Mouse (Mus musculus) heart, embryonic 11.5 days (tissue): Measurements from ENCODE around the gene Banp. TPM values are rescaled to one million over a fixed set of nuclear protein-coding genes. Genes with fewer than 3 reads are reported as not detected.

Experiments
- ATAC-seq: fragments of 200-750 bp; cut with Nextera tagmentation; replicated peaks from 2 replicates; pipeline ENCODE4 v1.8.0; 2017; ENCODE audit warnings: moderate library complexity; ENCODE audit not compliant: insufficient number of reproducible peaks, low FRiP score, low TSS enrichment
- H3K27ac ChIP-seq: fragments of 300-500 bp; sonication (generic); 2 replicates; pipeline ENCODE4 v1.5.1; 2014; ENCODE audit warnings: mild to moderate bottlenecking, low read depth, low read length
- H3K27me3 ChIP-seq: fragments of 300-500 bp; sonication (generic); 2 replicates; pipeline ENCODE4 v1.6.1; 2014; ENCODE audit warnings: mild to moderate bottlenecking, low read length, mixed read lengths; ENCODE audit not compliant: control insufficient read depth, insufficient read depth
- H3K36me3 ChIP-seq: fragments of 300-500 bp; sonication (generic); 2 replicates; pipeline ENCODE4 v1.6.1; 2014; ENCODE audit warnings: mild to moderate bottlenecking, low read length, moderate library complexity, mixed read lengths; ENCODE audit not compliant: control insufficient read depth, insufficient read depth
- H3K4me1 ChIP-seq: fragments of 300-500 bp; sonication (generic); 2 replicates; pipeline ENCODE4 v1.6.1; 2014; ENCODE audit warnings: low read length; ENCODE audit not compliant: control insufficient read depth, insufficient read depth
- H3K4me2 ChIP-seq: fragments of 300-500 bp; sonication (generic); 2 replicates; pipeline ENCODE4 v1.6.1; 2014; ENCODE audit warnings: mild to moderate bottlenecking, moderate library complexity
- H3K4me3 ChIP-seq: fragments of 300-500 bp; sonication (generic); 2 replicates; pipeline ENCODE4 v1.5.1; 2014; ENCODE audit warnings: low read depth, low read length
- H3K9ac ChIP-seq: fragments of 300-500 bp; sonication (generic); 2 replicates; pipeline ENCODE4 v1.6.1; 2014; ENCODE audit warnings: mild to moderate bottlenecking, low read depth, low read length, moderate library complexity
- H3K9me3 ChIP-seq: fragments of 300-500 bp; sonication (generic); replicated peaks from 2 replicates; pipeline ENCODE4 v1.6.1; 2016; ENCODE audit warnings: low read length; ENCODE audit not compliant: control insufficient read depth
- WGBS: fragments of 180-500 bp; shearing (Covaris S2); extraction: QIAGEN DNeasy Blood & Tissue Kit; methylation state at CpG from one replicate; pipeline ENCODE4 v1.1.7; 2014; ENCODE audit not compliant: insufficient replicate concordance; 5-methylcytosine and 5-hydroxymethylcytosine counted together
- polyA plus RNA-seq: library from polyadenylated mRNA; unstranded; fragments of >200 nt; fragmentation: Nextera tagmentation; extraction: Ambion mirVana; gene quantifications from 2 replicates; pipeline ENCODE4 v1.2.1, GENCODE M21; 2014

Banp gene
- polyA plus RNA-seq, 1 experiment from 2014 or later: 40.1 TPM

DNA sequence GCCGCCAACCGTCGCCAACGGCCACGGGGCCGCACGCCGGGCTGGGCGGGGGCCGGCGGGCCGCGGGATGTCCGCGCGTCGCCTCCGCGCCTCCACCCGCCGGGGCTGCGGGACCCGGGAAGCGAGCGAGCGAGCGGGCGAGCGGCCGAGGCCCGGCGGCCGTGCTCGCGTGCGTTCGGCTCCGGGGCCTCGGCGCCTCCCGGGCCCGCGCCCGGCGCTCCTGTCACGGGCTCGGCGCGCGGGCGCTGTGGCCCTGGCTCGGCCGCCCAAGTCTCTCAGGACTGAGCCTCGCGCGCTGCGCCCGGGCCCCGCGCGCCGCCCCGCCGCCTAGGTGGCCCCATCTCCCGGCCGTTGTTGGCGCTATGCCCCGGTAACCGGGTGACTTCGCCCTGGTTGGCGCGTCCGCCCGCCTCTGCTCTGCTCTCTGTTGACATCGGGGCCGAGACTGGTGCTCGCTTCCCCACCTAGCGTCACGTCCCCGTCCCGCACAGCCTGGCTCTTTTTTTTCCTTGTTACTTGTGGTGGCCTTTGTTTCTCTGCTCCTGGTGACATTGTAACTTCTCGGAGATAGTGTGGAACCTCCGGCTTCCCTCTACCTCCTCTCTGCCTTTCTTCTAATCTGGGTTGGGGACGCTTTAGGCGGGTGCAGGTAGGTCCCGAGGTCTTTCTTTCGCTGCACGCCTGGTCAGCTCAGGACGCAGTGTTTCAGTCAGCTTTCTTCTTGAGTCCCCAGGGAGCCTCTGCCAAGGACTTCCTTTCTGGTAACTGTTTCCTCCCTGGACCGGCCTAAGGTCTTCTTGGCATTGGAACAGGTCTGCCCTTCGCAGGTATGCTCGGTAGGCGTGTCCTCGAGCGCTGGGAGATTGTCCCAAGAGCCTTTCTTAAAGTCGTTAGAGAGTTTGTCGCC, 1.5 kb downstream of the Banp start:
- ATAC-seq: peak; percentile 3; the same call in 1 of the 2 replicates
- no peaks in the 10 kb centered on the region for H3K27me3 ChIP-seq
- no peaks in the 10 kb centered on the region for H3K9me3 ChIP-seq
- peak overlapping the region; percentile 97 for H3K27ac ChIP-seq
- peak overlapping the region; percentile 92 for H3K9ac ChIP-seq
- 0 out of 2 replicates have a peak, but pooled peaks cover 3% of the 10 kb centered on the region for H3K36me3 ChIP-seq
- H3K4me2 ChIP-seq: peak overlapping the region; percentile 95
- H3K4me1 ChIP-seq: peaks cover 36% of the 10 kb centered on the region
- under 1% methylated on average over 76 of the region's 97 CpGs for WGBS
- peak overlapping the region; percentile 74 for H3K4me3 ChIP-seq

DNA sequence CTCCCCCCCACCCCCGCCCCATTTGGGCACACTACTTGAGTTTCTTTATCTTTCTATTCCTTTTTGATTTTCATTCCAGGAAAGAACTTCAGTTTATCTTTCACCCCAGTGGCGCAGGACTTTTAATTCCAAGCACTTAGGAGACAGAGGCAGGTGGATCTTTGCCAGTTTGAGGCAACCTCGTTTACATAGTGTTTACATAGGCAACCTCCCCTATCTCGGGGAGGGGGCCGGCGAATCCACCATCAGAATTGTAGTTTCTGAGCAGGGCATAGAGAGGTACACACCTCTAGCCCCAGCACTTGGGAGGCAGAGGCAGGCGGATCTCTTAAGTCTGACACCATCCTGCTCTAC, 2.1 kb downstream of the Banp start:
- Histone ChIP-seq H3K4me1 (peaks cover 42% of the 10 kb centered on the region), H3K36me3 (0 out of 2 replicates have a peak, but pooled peaks cover 3% of the 10 kb centered on the region), H3K9me3 (no peaks in the 10 kb centered on the region), H3K27me3 (no peaks in the 10 kb centered on the region), H3K4me3 (peak overlapping the region; percentile 74), H3K27ac (no peak overlapping the region), H3K9ac (peak overlapping the region; percentile 92; the same call in 1 of the 2 replicates), H3K4me2 (peak overlapping the region; percentile 95)
- ATAC-seq: no peak
- 26% methylated on average over 7 of the region's 7 CpGs for WGBS

DNA sequence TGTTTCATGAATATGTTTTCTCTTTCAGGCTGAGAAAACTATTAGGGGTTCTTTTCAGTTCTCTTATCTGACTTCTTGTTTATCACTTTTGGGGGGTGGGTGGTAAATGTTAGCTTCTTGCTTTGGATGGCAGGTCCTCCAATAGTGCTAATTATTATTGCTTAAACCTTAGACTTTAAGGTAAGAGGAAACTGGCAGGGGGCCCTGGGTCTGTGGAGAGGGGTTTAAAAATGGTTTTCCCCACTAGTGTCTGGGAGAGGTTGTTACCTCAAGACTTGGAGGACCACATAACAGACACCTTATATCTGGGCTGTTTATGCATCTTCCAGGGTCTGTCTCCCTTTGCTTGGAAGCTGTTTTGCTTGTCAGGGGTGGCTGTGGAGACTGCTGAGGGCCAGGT, 2.6 kb downstream of the Banp start:
- H3K4me1 ChIP-seq: peaks cover 45% of the 10 kb centered on the region
- no peaks in the 10 kb centered on the region for H3K27me3 ChIP-seq
- H3K36me3 ChIP-seq: 0 out of 2 replicates have a peak, but pooled peaks cover 3% of the 10 kb centered on the region
- no peak for ATAC-seq
- no peaks in the 10 kb centered on the region for H3K9me3 ChIP-seq
- H3K4me3 ChIP-seq: peak overlapping the region; percentile 74; the same call in 1 of the 2 replicates
- H3K9ac ChIP-seq: peak overlapping the region; percentile 6; the same call in 1 of the 2 replicates
- no peak overlapping the region for H3K27ac ChIP-seq
- H3K4me2 ChIP-seq: peak overlapping the region; percentile 95

DNA sequence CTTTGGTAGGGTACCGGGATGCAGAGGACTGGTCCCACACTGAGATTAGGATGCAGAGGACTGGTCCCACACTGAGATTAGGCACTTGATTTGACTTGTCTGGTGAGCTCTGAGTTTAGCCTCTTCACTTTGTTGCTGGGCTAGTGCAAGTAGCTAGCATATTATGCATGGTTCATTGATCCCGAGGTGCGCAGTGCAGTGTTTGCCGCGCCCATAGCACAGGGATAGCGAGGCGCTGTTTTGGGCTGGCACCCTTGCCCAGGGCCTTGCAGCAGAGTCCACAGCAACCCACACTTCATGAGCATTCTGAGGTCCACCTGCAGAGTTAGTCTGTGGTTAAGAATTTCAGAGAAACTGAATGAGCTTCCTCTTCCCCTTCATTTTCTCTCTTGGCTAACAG, 3.2 kb downstream of the Banp start:
- Histone ChIP-seq H3K4me3 (no peak overlapping the region), H3K36me3 (0 out of 2 replicates have a peak, but pooled peaks cover 3% of the 10 kb centered on the region), H3K4me1 (peaks cover 45% of the 10 kb centered on the region), H3K9ac (no peak overlapping the region), H3K4me2 (no peak overlapping the region), H3K27me3 (no peaks in the 10 kb centered on the region), H3K27ac (no peak overlapping the region), H3K9me3 (no peaks in the 10 kb centered on the region)
- WGBS: 91% methylated on average over 7 of the region's 7 CpGs
- ATAC-seq: no peak

DNA sequence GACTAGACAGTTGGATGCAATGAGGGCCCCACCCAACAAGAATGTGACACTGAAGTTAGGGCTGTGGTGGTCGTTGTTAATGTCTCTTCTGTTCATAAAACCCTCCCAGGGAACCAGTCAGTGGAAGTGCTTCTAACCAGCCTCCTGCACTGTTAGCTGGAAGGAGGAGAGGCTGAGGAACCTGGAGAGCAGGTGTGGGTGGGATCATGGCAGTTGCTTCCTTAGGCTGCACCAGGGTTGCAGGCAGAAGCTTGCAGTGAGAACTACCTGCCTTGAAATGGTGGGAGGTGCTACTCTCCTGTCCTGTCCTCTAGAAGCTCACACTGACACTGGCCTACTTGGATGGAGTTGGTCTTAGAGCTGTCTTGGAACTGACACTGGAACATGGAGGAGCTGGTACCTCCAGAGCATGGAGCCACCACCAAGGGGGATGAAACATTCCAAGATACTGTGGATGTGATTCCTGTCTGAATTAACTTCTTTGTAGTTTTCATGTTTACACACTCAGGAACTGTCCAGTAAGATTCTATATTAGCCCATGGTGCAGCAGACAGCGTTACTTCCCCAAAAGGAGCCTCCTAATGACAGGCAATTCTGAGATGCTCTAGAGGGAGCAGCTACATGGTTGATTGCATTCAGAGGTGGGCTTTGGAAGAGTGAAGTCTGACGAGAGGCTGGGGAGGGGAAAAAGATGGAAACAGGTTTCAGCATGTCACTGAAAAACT, 4.4 kb downstream of the Banp start:
- no peak overlapping the region for H3K4me2 ChIP-seq

DNA sequence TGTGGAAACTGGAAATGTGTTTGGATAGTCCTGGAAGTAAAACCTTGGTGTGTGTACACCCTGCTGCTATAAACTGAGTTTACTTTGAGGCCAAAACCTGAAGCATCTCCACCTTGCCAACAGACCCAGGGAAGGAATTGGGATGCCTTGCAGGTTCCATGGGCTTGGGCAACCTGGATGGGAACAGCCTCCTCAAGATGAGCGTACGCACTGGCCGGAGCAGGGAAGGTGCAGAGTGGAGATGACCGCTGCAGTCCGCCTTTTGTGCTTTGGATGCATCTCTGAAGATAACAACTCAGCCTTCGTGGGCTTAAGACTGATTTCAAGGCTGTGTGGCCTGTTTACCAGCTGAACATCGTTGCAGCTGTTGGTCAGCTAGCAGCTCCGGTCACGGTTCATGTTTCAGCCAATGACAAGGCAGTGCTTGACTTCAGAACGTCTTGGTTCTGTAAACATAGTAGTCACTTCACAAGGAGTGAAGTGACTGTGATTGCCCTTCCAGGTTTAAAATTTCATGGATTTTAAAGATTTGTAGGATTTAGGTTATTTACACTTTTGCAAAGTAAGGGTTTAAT, 5.5 kb downstream of the Banp start:
- Histone ChIP-seq H3K27me3 (no peaks in the 10 kb centered on the region), H3K36me3 (0 out of 2 replicates have a peak, but pooled peaks cover 3% of the 10 kb centered on the region), H3K27ac (no peak overlapping the region; the same call in 1 of the 2 replicates), H3K4me2 (no peak overlapping the region), H3K4me1 (peaks cover 30% of the 10 kb centered on the region), H3K9ac (no peak overlapping the region), H3K9me3 (no peaks in the 10 kb centered on the region), H3K4me3 (no peak overlapping the region)
- WGBS: 73% methylated on average over 10 of the region's 10 CpGs
- no peak for ATAC-seq

More for the DNA sequence above, 4.4 kb downstream of the Banp start:
- Histone ChIP-seq H3K4me1 (peaks cover 35% of the 10 kb centered on the region), H3K27ac (no peak overlapping the region), H3K9ac (no peak overlapping the region), H3K36me3 (0 out of 2 replicates have a peak, but pooled peaks cover 3% of the 10 kb centered on the region), H3K4me3 (no peak overlapping the region), H3K27me3 (no peaks in the 10 kb centered on the region), H3K9me3 (no peaks in the 10 kb centered on the region)
- no peak for ATAC-seq
- WGBS: 83% methylated on average over 3 of the region's 3 CpGs

DNA sequence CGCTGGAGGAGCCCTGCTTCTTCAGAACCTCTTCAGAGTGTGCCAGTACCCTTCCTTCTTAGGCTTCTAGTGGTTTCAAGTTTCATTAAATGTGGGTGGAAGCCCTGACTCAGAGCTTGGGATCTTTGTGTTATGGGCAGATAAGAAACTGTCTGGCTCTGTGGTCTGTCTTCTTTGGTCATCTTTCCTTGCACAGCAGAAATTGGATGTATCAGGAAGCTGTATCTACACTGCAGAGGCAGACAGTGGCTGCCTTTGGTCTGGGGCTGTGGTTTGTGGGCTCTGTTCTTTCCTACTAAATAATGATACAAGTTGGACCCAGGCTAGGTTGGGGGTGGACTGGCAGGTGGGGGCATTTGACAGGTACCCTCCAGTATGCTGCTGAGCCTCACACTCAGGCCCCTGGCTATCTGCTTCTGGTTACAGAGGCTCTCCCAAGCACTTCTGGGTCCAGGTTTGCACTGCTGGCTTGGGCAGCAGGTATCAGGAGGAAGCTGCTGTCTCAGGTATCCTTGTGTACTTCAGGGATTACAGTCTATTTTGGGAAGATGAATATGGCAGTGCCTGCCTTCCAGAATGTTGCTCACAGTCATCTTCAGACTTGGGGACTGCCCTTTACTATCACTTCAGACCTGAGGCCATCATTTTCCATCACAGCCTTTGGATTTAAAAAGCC, 6.4 kb downstream of the Banp start:
- H3K27ac ChIP-seq: peak overlapping the region; percentile 31; the same call in 1 of the 2 replicates
- ATAC-seq: no peak
- H3K4me1 ChIP-seq: peaks cover 30% of the 10 kb centered on the region
- 0 out of 2 replicates have a peak, but pooled peaks cover 3% of the 10 kb centered on the region for H3K36me3 ChIP-seq
- H3K4me2 ChIP-seq: no peak overlapping the region
- H3K27me3 ChIP-seq: no peaks in the 10 kb centered on the region
- WGBS: 47% methylated on average over 1 of the region's 1 CpGs
- H3K9ac ChIP-seq: no peak overlapping the region
- no peaks in the 10 kb centered on the region for H3K9me3 ChIP-seq
- H3K4me3 ChIP-seq: no peak overlapping the region

DNA sequence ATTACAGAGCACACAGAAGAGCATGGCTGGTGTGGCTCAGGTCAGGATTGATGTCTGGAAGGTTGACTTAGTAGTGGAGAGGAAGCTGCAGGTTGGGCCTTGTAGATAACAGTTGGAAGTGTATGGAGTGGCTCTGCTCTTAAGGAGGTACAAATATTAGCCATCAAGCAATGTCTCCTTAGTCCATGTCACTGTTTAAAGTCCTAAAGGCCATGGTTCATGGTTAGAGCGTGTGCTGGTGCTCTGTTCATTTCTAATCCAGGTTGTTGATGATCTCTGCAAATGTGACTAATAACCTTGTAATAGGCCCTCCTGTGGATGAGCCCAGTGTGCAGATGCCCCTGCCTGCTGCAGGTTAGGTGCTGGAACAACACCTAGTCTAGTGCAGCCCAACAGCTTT, 8.8 kb downstream of the Banp start:
- H3K9me3 ChIP-seq: no peaks in the 10 kb centered on the region
- H3K4me2 ChIP-seq: no peak overlapping the region
- no peak overlapping the region for H3K4me3 ChIP-seq
- H3K4me1 ChIP-seq: peaks cover 20% of the 10 kb centered on the region
- no peak overlapping the region for H3K27ac ChIP-seq
- H3K27me3 ChIP-seq: no peaks in the 10 kb centered on the region
- ATAC-seq: no peak
- WGBS: 97% methylated on average over 1 of the region's 1 CpGs
- 0 out of 2 replicates have a peak, but pooled peaks cover 3% of the 10 kb centered on the region for H3K36me3 ChIP-seq
- no peak overlapping the region for H3K9ac ChIP-seq
